Comparison of ENCODE assay signal across 13 mouse cellular contexts in the genomic region with DNA sequence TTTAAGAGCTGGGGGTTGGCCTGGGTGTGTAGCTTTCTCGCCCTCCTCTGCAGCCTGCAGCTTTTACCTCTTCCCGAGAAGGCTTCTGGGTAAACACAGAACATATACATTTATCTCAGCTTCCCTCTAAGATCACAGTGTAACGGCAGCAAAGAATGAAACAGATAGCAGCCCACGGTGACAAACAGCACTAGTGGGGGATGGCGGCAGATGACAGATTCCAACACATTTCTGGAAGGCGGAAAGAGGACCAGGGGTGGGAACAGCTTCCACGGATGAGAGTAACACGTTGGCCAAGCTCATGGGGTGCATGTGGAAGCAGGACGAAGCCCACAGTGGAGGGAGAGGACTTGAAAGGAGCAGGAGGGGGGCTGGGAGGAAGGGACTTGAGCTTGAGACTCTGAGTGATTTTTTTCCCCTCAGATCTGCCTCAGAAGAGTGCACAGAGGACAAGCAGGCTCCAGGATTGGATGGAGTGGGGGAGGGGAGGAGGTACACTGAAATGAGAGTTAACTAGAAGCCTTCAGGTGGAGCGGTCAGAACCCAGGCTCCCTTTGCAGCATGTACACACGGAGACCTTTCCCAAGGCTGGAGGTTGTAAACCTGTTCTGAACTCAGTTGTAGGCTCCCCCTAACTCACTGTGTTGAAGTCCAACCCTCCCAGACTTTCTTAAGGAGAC.
DNase-seq lines count a peak whose midpoint lies in the region; ATAC-seq lines count a peak whose summit lies in the region.
"Had no signal": no experiment of that assay in that cellular context is flagged by ENCODE, and none has a peak within 500 bp of the region (broad histone marks: within the 10 kb centered on the region; RNA-seq: fewer than 3 reads in every experiment).

No protein-coding gene starts in this region.

- no peak overlapping the region for H3K4me3 ChIP-seq in heart, embryonic 12.5 days
- H3K4me3 ChIP-seq in lung, embryonic 16.5 days (ENCODE audit: low read length): no peak overlapping the region
- H3K4me3 ChIP-seq in midbrain, embryonic 16.5 days (ENCODE audit: low read depth, low read length): no peak overlapping the region
- H3K4me3 ChIP-seq: megakaryocyte, embryonic 14.5 days; neural tube, embryonic 12.5 days had no signal

- DNase-seq in heart, postnatal 36 days: no peak
- DNase-seq in lung, postnatal 10 days: no peak
- DNase-seq in R1 (ENCODE audit: low read depth, low spot score): peak; percentile 74
- DNase-seq in kidney, postnatal 10 days: no peak
- DNase-seq: adrenal gland, postnatal 10 days; kidney, adult 8-10 months; lung, adult 18-20 months had no signal

- no peaks in the 10 kb centered on the region for H3K36me3 ChIP-seq in heart, embryonic 12.5 days
- no peaks in the 10 kb centered on the region for H3K36me3 ChIP-seq in lung, embryonic 16.5 days (ENCODE audit: control insufficient read depth, insufficient read depth, low read length)
- no peaks in the 10 kb centered on the region for H3K36me3 ChIP-seq in midbrain, embryonic 16.5 days (ENCODE audit: control insufficient read depth, insufficient read depth, low read length)
- H3K36me3 ChIP-seq: neural tube, embryonic 12.5 days had no signal

- H3K9me3 ChIP-seq in heart, embryonic 12.5 days (replicated peaks): no peaks in the 10 kb centered on the region
- no peaks in the 10 kb centered on the region for H3K9me3 ChIP-seq in lung, embryonic 16.5 days (ENCODE audit: control insufficient read depth, low read length)
- no peaks in the 10 kb centered on the region; the same call in 1 of the 2 replicates for H3K9me3 ChIP-seq in midbrain, embryonic 16.5 days (replicated peaks; ENCODE audit: control insufficient read depth, low read length, poor library complexity, severe bottlenecking)
- H3K9me3 ChIP-seq: megakaryocyte, embryonic 14.5 days; neural tube, embryonic 12.5 days had no signal

- no peak overlapping the region for H3K4me2 ChIP-seq in heart, embryonic 12.5 days
- H3K4me2 ChIP-seq in lung, embryonic 16.5 days (ENCODE audit: low read depth, low read length): no peak overlapping the region
- no peak overlapping the region for H3K4me2 ChIP-seq in midbrain, embryonic 16.5 days (ENCODE audit: low read length)
- H3K4me2 ChIP-seq: neural tube, embryonic 12.5 days had no signal

- WGBS in heart, embryonic 12.5 days: 37% methylated on average over 11 of the region's 11 CpGs
- 31% methylated on average over 11 of the region's 11 CpGs for WGBS in lung, embryonic 16.5 days
- WGBS in midbrain, embryonic 16.5 days: 52% methylated on average over 11 of the region's 11 CpGs

- peak overlapping the region; percentile 50 for H3K27ac ChIP-seq in heart, embryonic 12.5 days (ENCODE audit: poor library complexity, severe bottlenecking)
- H3K27ac ChIP-seq in lung, embryonic 16.5 days (ENCODE audit: low read length): peak overlapping the region; percentile 47; the same call in 1 of the 2 replicates
- peak overlapping the region; percentile 55 for H3K27ac ChIP-seq in midbrain, embryonic 16.5 days (ENCODE audit: low read length)
- H3K27ac ChIP-seq: neural tube, embryonic 12.5 days had no signal

- no peak for ATAC-seq in heart, embryonic 12.5 days (ENCODE audit: insufficient number of reproducible peaks, low FRiP score)
- ATAC-seq in lung, embryonic 16.5 days (ENCODE audit: low read depth): no peak
- ATAC-seq in midbrain, embryonic 16.5 days: no peak

- H3K9ac ChIP-seq in heart, embryonic 12.5 days: no peak overlapping the region
- no peak overlapping the region for H3K9ac ChIP-seq in lung, embryonic 16.5 days (ENCODE audit: low read length)
- H3K9ac ChIP-seq in midbrain, embryonic 16.5 days (ENCODE audit: low read depth, low read length): no peak overlapping the region
- H3K9ac ChIP-seq: neural tube, embryonic 12.5 days had no signal

- no peaks in the 10 kb centered on the region; the same call in 1 of the 2 replicates for H3K27me3 ChIP-seq in heart, embryonic 12.5 days (replicated peaks)
- no peaks in the 10 kb centered on the region for H3K27me3 ChIP-seq in lung, embryonic 16.5 days (ENCODE audit: control insufficient read depth, insufficient read depth, low read depth, low read length)
- no peaks in the 10 kb centered on the region for H3K27me3 ChIP-seq in midbrain, embryonic 16.5 days (ENCODE audit: control insufficient read depth, insufficient read depth, low read depth, low read length)
- H3K27me3 ChIP-seq: neural tube, embryonic 12.5 days; Patski had no signal

- H3K4me1 ChIP-seq in heart, embryonic 12.5 days (replicated peaks): peaks cover 26% of the 10 kb centered on the region
- H3K4me1 ChIP-seq in lung, embryonic 16.5 days (replicated peaks; ENCODE audit: control insufficient read depth, insufficient read depth, low read length): peaks cover 18% of the 10 kb centered on the region
- H3K4me1 ChIP-seq in midbrain, embryonic 16.5 days (ENCODE audit: control insufficient read depth, insufficient read depth, low read length): peaks cover 30% of the 10 kb centered on the region
- H3K4me1 ChIP-seq: megakaryocyte, embryonic 14.5 days had no signal

- intact Hi-C loops in heart, postnatal 36 days (cut with DNase I): no loop called here
